Mouse (Mus musculus) ES-E14 (cell line): ENCODE measurements around the gene Mrtfa.

Experiments
- CHD2 ChIP-seq: IDR thresholded peaks from 2 replicates; pipeline ENCODE4 v1.6.1; 2014; ENCODE audit warnings: mild to moderate bottlenecking, low read depth, low read length, inconsistent platforms
- ZC3H11A ChIP-seq: IDR thresholded peaks from 2 replicates; pipeline ENCODE4 v1.6.1; 2012; ENCODE audit warnings: low read depth, mild to moderate bottlenecking, inconsistent platforms, low read length, borderline replicate concordance
- ZNF384 ChIP-seq: IDR thresholded peaks from 2 replicates; pipeline ENCODE4 v1.6.1; 2012; ENCODE audit warnings: low read depth, low read length, inconsistent platforms

GRCm38 (mm10) chr15:81091718-81092117 lies 98.8 kb downstream of the Mrtfa start:
- TF ChIP-seq CHD2 (no peak), ZC3H11A (no peak), ZNF384 (no peak)
